Mouse (Mus musculus) neural tube, embryonic 15.5 days (tissue): ENCODE measurements at regions not wholly inside any gene's neighbourhood (a gene's known extent, or its start where the extent isn't known, plus 50 kb on each side); places are given as distances from the start of the nearest gene placed in this dataset.

ENCODE experiments used
- ATAC-seq: fragments of 200-750 bp; cut with Nextera tagmentation; 2 replicates; pipeline ENCODE4 v1.8.0; 2017; ENCODE audit warnings: mild to moderate bottlenecking, moderate TSS enrichment, moderate library complexity; ENCODE audit not compliant: low FRiP score
- H3K27ac ChIP-seq: fragments of 300-500 bp; sonication (generic); replicated peaks from 2 replicates; pipeline ENCODE4 v1.5.1; 2015; ENCODE audit warnings: mild to moderate bottlenecking, inconsistent platforms
- H3K27me3 ChIP-seq: fragments of 300-500 bp; sonication (generic); replicated peaks from 2 replicates; pipeline ENCODE4 v1.6.1; 2015; ENCODE audit warnings: inconsistent platforms
- H3K36me3 ChIP-seq: fragments of 300-500 bp; sonication (generic); 2 replicates; pipeline ENCODE4 v1.6.1; 2015; ENCODE audit warnings: inconsistent platforms
- H3K4me1 ChIP-seq: fragments of 300-500 bp; sonication (generic); 2 replicates; pipeline ENCODE4 v1.6.1; 2015; ENCODE audit warnings: inconsistent platforms
- H3K4me2 ChIP-seq: fragments of 300-500 bp; sonication (generic); 2 replicates; pipeline ENCODE4 v1.6.1; 2015; ENCODE audit warnings: inconsistent platforms, mild to moderate bottlenecking, moderate library complexity
- H3K4me3 ChIP-seq: fragments of 300-500 bp; sonication (generic); replicated peaks from 2 replicates; pipeline ENCODE4 v1.5.1; 2015; ENCODE audit warnings: mild to moderate bottlenecking, inconsistent platforms
- H3K9ac ChIP-seq: fragments of 300-500 bp; sonication (generic); replicated peaks from 2 replicates; pipeline ENCODE4 v1.6.1; 2015; ENCODE audit warnings: mild to moderate bottlenecking, inconsistent platforms
- H3K9me3 ChIP-seq: fragments of 300-500 bp; sonication (generic); replicated peaks from 2 replicates; pipeline ENCODE4 v1.6.1; 2016; ENCODE audit warnings: inconsistent platforms
- WGBS: fragments of 180-500 bp; shearing (Covaris S2); methylation state at CpG from one replicate; pipeline ENCODE4 v1.1.7; 2015; ENCODE audit warnings: mixed read lengths; 5-methylcytosine and 5-hydroxymethylcytosine counted together

DNA sequence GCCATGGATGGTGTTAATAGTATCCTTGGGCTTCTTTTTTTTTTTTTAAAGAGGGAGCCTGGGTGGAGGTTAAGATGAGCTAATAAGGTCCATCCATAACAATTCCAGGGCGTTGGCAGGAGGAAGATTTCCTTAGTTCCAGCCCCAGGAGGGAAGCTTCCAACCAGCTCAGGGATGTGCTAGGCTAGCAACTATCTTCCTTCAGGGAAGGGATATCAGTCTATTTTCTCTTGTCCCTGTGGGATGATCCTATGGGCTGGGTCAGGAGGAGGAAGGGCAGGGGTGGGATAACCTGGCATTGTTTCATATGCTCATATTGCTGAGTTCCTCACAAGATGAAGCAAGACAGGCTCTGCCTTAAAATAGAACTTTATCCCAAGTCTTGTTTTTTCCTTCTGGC lies 98.0 kb upstream of the Foxa2 start:
- Histone ChIP-seq H3K9ac (no peak overlapping the region), H3K9me3 (no peaks in the 10 kb centered on the region), H3K4me2 (no peak overlapping the region), H3K4me3 (no peak overlapping the region), H3K4me1 (no peaks in the 10 kb centered on the region), H3K36me3 (no peaks in the 10 kb centered on the region), H3K27me3 (no peaks in the 10 kb centered on the region), H3K27ac (no peak overlapping the region)
- 50% methylated on average over 1 of the region's 1 CpGs for WGBS
- no peak for ATAC-seq

- no peak for ATAC-seq
- no peaks in the 10 kb centered on the region for H3K36me3 ChIP-seq
- no peaks in the 10 kb centered on the region for H3K9me3 ChIP-seq
- H3K4me2 ChIP-seq, result no peak overlapping the region
- no peaks in the 10 kb centered on the region for H3K27me3 ChIP-seq
- no peak overlapping the region for H3K4me3 ChIP-seq
- H3K9ac ChIP-seq, result no peak overlapping the region
- no peak overlapping the region for H3K27ac ChIP-seq
- H3K4me1 ChIP-seq, result no peaks in the 10 kb centered on the region
Observed at GRCm38 (mm10) chr2:148148272-148148671, 101.5 kb upstream of the Foxa2 start.

- Histone ChIP-seq H3K4me1 (no peaks in the 10 kb centered on the region), H3K9me3 (no peaks in the 10 kb centered on the region), H3K4me2 (no peak overlapping the region), H3K9ac (no peak overlapping the region), H3K27ac (no peak overlapping the region), H3K27me3 (no peaks in the 10 kb centered on the region), H3K4me3 (no peak overlapping the region), H3K36me3 (no peaks in the 10 kb centered on the region)
- WGBS, result 88% methylated on average over 1 of the region's 1 CpGs
- ATAC-seq, result no peak
Observed at GRCm38 (mm10) chr2:148149426-148149825, 102.7 kb upstream of the Foxa2 start.

DNA sequence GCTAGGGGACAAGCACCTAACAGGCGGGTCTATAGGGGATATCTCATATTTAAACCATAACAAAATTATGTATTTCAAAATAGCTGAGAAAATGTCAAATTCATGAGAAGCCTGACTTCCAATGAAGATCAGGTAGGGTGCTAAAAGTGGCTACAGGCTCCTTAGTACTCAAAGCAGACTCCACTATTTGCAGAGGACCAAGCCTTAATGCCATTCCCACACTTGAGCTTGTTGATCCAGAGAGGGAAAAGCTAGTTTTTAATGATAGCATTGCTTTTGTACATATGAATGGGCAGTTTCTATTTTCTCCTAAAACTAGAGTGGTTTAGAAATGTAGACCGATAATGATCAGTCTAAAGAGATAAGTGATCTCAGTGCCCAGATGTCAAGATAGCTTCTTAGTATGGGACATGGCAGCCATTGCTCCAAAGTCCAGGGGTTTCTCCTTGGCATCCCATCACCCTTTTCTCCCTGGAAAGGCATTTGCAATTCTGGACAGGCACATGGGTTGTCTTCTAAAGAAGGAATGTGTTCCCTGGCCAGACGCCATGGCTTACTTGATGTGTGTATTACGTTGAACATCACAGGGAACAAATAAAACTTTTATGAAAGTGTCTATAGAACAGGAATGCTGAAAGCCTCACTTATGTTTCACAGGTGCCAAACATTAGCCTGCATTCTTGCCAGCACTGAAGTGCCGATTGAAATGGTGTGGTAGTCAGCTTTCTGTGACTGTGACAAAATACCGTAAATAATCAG lies 106.9 kb upstream of the Foxa2 start:
- H3K4me1 ChIP-seq, result no peaks in the 10 kb centered on the region
- no peaks in the 10 kb centered on the region for H3K27me3 ChIP-seq
- no peaks in the 10 kb centered on the region for H3K36me3 ChIP-seq
- H3K4me2 ChIP-seq, result no peak overlapping the region
- H3K4me3 ChIP-seq, result no peak overlapping the region
- H3K9ac ChIP-seq, result no peak overlapping the region
- no peak overlapping the region for H3K27ac ChIP-seq
- no peak for ATAC-seq
- no peaks in the 10 kb centered on the region for H3K9me3 ChIP-seq
- 81% methylated on average over 6 of the region's 6 CpGs for WGBS

GRCm38 (mm10) chr2:148156122-148156521 lies 109.4 kb upstream of the Foxa2 start:
- WGBS, result 91% methylated on average over 2 of the region's 2 CpGs
- H3K27me3 ChIP-seq, result no peaks in the 10 kb centered on the region
- no peaks in the 10 kb centered on the region for H3K36me3 ChIP-seq
- H3K4me1 ChIP-seq, result no peaks in the 10 kb centered on the region
- no peak overlapping the region for H3K4me3 ChIP-seq
- H3K4me2 ChIP-seq, result no peak overlapping the region
- H3K9me3 ChIP-seq, result no peaks in the 10 kb centered on the region
- no peak overlapping the region for H3K9ac ChIP-seq
- ATAC-seq, result no peak
- H3K27ac ChIP-seq, result no peak overlapping the region

DNA sequence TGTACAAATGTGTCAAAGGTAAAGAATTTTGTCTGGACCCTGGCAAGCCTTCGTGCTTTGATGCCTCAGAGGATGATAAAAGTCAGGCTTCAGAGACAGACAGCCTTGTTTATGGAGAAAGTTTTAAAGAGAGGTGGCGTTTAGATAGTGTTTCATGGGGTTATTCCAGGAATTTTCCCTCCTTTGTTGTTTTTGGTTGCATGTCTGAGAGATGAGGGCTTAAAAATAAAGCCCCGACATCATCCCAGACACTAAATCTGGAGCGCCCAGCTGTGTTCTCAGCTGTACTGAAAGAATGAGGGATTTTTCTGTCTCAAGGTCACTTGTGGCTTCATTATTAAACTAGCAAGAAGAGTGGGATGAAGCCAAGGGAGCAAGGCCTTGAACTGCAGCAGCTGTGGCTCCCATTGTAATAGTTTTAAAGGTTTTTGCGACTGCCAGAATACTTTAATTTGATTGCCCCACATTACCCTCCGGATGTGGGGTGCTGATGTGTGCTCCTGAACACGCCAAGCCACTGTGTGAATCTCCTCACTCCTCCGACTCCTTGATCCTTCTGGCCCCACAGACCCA lies 112.3 kb upstream of the Foxa2 start:
- Histone ChIP-seq H3K4me1 (no peaks in the 10 kb centered on the region), H3K9ac (no peak overlapping the region), H3K4me2 (no peak overlapping the region), H3K9me3 (no peaks in the 10 kb centered on the region), H3K36me3 (no peaks in the 10 kb centered on the region), H3K4me3 (no peak overlapping the region), H3K27ac (no peak overlapping the region), H3K27me3 (no peaks in the 10 kb centered on the region)
- no peak for ATAC-seq
- 73% methylated on average over 8 of the region's 8 CpGs for WGBS

GRCm38 (mm10) chr2:148160997-148161396 lies 114.2 kb upstream of the Foxa2 start:
- no peak overlapping the region for H3K27ac ChIP-seq
- H3K4me3 ChIP-seq, result no peak overlapping the region
- no peaks in the 10 kb centered on the region for H3K9me3 ChIP-seq
- 97% methylated on average over 12 of the region's 12 CpGs for WGBS
- H3K4me2 ChIP-seq, result no peak overlapping the region
- no peaks in the 10 kb centered on the region for H3K27me3 ChIP-seq
- no peaks in the 10 kb centered on the region for H3K4me1 ChIP-seq
- H3K9ac ChIP-seq, result no peak overlapping the region
- no peaks in the 10 kb centered on the region for H3K36me3 ChIP-seq
- no peak for ATAC-seq

DNA sequence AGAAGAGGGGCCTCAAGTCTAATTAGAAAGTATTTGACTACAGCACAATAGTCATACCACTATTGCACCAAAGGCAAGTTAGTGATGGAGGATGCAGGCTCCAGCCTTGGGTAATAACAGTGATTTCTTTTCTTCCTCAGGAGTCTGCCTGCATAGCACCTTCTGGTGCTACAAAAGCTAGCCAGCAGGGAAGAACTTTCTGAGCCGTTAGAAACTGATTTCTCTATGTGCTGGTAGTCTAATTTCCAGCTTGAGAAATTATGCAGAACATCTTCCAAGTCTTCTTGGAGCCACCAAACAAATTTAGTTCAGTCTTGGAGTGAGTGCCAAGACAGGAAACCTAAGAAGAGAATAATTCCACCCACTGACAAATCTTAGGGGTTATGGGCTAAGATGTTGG lies 115.2 kb upstream of the Foxa2 start:
- Histone ChIP-seq H3K36me3 (no peaks in the 10 kb centered on the region), H3K9me3 (no peaks in the 10 kb centered on the region), H3K27me3 (no peaks in the 10 kb centered on the region), H3K4me2 (no peak overlapping the region), H3K4me1 (no peaks in the 10 kb centered on the region), H3K9ac (no peak overlapping the region), H3K4me3 (no peak overlapping the region), H3K27ac (no peak overlapping the region)
- no peak for ATAC-seq
- WGBS, result 36% methylated on average over 1 of the region's 1 CpGs

GRCm38 (mm10) chr2:148162562-148162961 lies 115.8 kb upstream of the Foxa2 start:
- 97% methylated on average over 1 of the region's 1 CpGs for WGBS
- H3K4me3 ChIP-seq, result no peak overlapping the region
- ATAC-seq, result no peak

DNA sequence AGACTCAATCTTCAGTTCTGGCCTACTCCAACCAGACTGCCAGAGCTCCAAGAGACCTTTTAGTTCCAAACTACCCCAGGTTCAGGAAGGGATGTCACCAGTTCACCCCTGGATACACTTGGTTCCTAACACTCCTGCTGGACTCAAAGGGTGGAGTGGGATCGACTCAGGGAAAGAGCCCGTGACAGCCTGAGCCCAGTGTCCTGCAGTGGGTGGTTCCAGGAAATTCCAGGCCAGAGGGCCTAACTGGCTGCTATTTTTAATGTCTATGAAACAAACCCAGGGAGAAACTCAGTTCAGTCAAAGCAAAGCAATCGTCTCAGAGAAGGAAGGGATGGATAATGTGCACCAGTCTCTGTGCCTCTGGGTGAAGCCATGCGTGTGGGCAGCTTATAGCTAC lies 124.3 kb upstream of the Foxa2 start:
- 0 out of 2 replicates have a peak, but pooled peaks cover 3% of the 10 kb centered on the region for H3K4me1 ChIP-seq
- H3K9ac ChIP-seq, result no peak overlapping the region
- WGBS, result 78% methylated on average over 4 of the region's 4 CpGs
- H3K27ac ChIP-seq, result no peak overlapping the region
- no peaks in the 10 kb centered on the region for H3K9me3 ChIP-seq
- no peak for ATAC-seq
- no peaks in the 10 kb centered on the region for H3K27me3 ChIP-seq
- no peak overlapping the region for H3K4me3 ChIP-seq
- no peak overlapping the region for H3K4me2 ChIP-seq
- no peaks in the 10 kb centered on the region for H3K36me3 ChIP-seq

More at GRCm38 (mm10) chr2:148162562-148162961, 115.8 kb upstream of the Foxa2 start:
- Histone ChIP-seq H3K27ac (no peak overlapping the region), H3K4me2 (no peak overlapping the region), H3K4me1 (no peaks in the 10 kb centered on the region), H3K36me3 (no peaks in the 10 kb centered on the region), H3K27me3 (no peaks in the 10 kb centered on the region), H3K9ac (no peak overlapping the region), H3K9me3 (no peaks in the 10 kb centered on the region)

DNA sequence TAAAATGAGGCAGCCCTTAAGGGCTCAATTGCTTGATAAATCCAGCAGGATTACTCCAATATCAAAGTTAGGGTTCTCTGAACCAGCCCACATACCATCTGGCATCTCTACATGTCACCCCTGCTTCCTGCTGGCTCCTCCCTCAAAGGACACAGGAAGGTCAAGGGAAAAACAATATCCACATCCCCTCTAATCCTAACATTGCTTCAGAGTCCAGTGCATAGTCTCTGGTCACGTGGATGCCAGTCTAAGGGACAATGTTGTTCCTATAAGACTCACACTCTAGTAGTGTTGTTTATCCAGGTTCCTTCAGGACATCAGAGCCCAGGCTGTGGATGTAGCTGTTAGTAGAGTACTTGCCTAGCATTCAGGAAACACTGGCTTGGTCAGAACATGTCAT lies 124.9 kb upstream of the Foxa2 start:
- Histone ChIP-seq H3K9me3 (no peaks in the 10 kb centered on the region), H3K27me3 (no peaks in the 10 kb centered on the region), H3K36me3 (no peaks in the 10 kb centered on the region), H3K4me2 (no peak overlapping the region), H3K4me1 (0 out of 2 replicates have a peak, but pooled peaks cover 3% of the 10 kb centered on the region), H3K9ac (no peak overlapping the region), H3K4me3 (no peak overlapping the region), H3K27ac (no peak overlapping the region)
- ATAC-seq, result no peak
- WGBS, result 60% methylated on average over 1 of the region's 1 CpGs

- Histone ChIP-seq H3K9ac (no peak overlapping the region), H3K4me1 (0 out of 2 replicates have a peak, but pooled peaks cover 3% of the 10 kb centered on the region), H3K36me3 (no peaks in the 10 kb centered on the region), H3K9me3 (no peaks in the 10 kb centered on the region), H3K27ac (no peak overlapping the region), H3K27me3 (no peaks in the 10 kb centered on the region), H3K4me2 (no peak overlapping the region), H3K4me3 (no peak overlapping the region)
- 0 out of 2 replicates have a peak, but pooled peaks have one; percentile 63 for ATAC-seq
- 71% methylated on average over 8 of the region's 8 CpGs for WGBS
Observed at GRCm38 (mm10) chr2:148175251-148175927, 128.6 kb upstream of the Foxa2 start.
